Mouse (Mus musculus): ENCODE measurements around the gene Ppl. TPM values are rescaled to one million over a fixed set of nuclear protein-coding genes. Genes with fewer than 3 reads are reported as not detected.

The Ppl gene
- polyA plus RNA-seq, 1 experiment from 2014 or later, result 1.9 TPM

GRCm38 (mm10) chr16:5113582-5113981 lies 18.6 kb downstream of the Ppl start:
- Histone ChIP-seq H3K9me3 (replicated peaks; ENCODE audit: control insufficient read depth, low read length) (no peaks in the 10 kb centered on the region), H3K27me3 (ENCODE audit: control insufficient read depth, insufficient read depth, low read length) (no peaks in the 10 kb centered on the region), H3K4me2 (ENCODE audit: low read depth, low read length) (no peak overlapping the region), H3K4me3 (ENCODE audit: low read length) (no peak overlapping the region), H3K27ac (ENCODE audit: low read length) (no peak overlapping the region), H3K36me3 (ENCODE audit: control insufficient read depth, insufficient read depth) (no peaks in the 10 kb centered on the region), H3K4me1 (ENCODE audit: control insufficient read depth, insufficient read depth, low read length) (peaks cover 14% of the 10 kb centered on the region), H3K9ac (ENCODE audit: low read length) (no peak overlapping the region)
- ATAC-seq (replicated peaks; ENCODE audit: extremely low read depth, insufficient read depth, low FRiP score), result no peak; the same call in 1 of the 2 replicates
- 38% methylated on average over 2 of the region's 2 CpGs for WGBS

- 41% methylated on average over 4 of the region's 4 CpGs for WGBS
- Histone ChIP-seq H3K27ac (ENCODE audit: low read length) (no peak overlapping the region), H3K9ac (ENCODE audit: low read length) (no peak overlapping the region), H3K36me3 (ENCODE audit: control insufficient read depth, insufficient read depth) (no peaks in the 10 kb centered on the region), H3K4me1 (ENCODE audit: control insufficient read depth, insufficient read depth, low read length) (peaks cover 14% of the 10 kb centered on the region), H3K4me3 (ENCODE audit: low read length) (no peak overlapping the region), H3K4me2 (ENCODE audit: low read depth, low read length) (no peak overlapping the region), H3K9me3 (replicated peaks; ENCODE audit: control insufficient read depth, low read length) (0 out of 2 replicates have a peak, but pooled peaks cover 3% of the 10 kb centered on the region), H3K27me3 (ENCODE audit: control insufficient read depth, insufficient read depth, low read length) (no peaks in the 10 kb centered on the region)
- ATAC-seq (replicated peaks; ENCODE audit: extremely low read depth, insufficient read depth, low FRiP score), result peak; percentile 64
Observed at GRCm38 (mm10) chr16:5113002-5113550, 19.1 kb downstream of the Ppl start.

- 86% methylated on average over 3 of the region's 3 CpGs for WGBS
- no peaks in the 10 kb centered on the region for H3K27me3 ChIP-seq (ENCODE audit: control insufficient read depth, insufficient read depth, low read length)
- no peaks in the 10 kb centered on the region for H3K36me3 ChIP-seq (ENCODE audit: control insufficient read depth, insufficient read depth)
- H3K4me2 ChIP-seq (ENCODE audit: low read depth, low read length), result no peak overlapping the region
- ATAC-seq (replicated peaks; ENCODE audit: extremely low read depth, insufficient read depth, low FRiP score), result no peak
- no peak overlapping the region for H3K9ac ChIP-seq (ENCODE audit: low read length)
- 0 out of 2 replicates have a peak, but pooled peaks cover 3% of the 10 kb centered on the region for H3K9me3 ChIP-seq (replicated peaks; ENCODE audit: control insufficient read depth, low read length)
- H3K27ac ChIP-seq (ENCODE audit: low read length), result no peak overlapping the region
- peaks cover 14% of the 10 kb centered on the region for H3K4me1 ChIP-seq (ENCODE audit: control insufficient read depth, insufficient read depth, low read length)
- no peak overlapping the region for H3K4me3 ChIP-seq (ENCODE audit: low read length)
Observed at GRCm38 (mm10) chr16:5111021-5111420, 21.2 kb downstream of the Ppl start.

GRCm38 (mm10) chr16:5109877-5110276 lies 22.3 kb downstream of the Ppl start:
- no peak for ATAC-seq (replicated peaks; ENCODE audit: extremely low read depth, insufficient read depth, low FRiP score)
- Histone ChIP-seq H3K36me3 (ENCODE audit: control insufficient read depth, insufficient read depth) (no peaks in the 10 kb centered on the region), H3K4me2 (ENCODE audit: low read depth, low read length) (no peak overlapping the region), H3K4me1 (ENCODE audit: control insufficient read depth, insufficient read depth, low read length) (peaks cover 14% of the 10 kb centered on the region), H3K4me3 (ENCODE audit: low read length) (no peak overlapping the region), H3K9me3 (replicated peaks; ENCODE audit: control insufficient read depth, low read length) (0 out of 2 replicates have a peak, but pooled peaks cover 3% of the 10 kb centered on the region), H3K27ac (ENCODE audit: low read length) (no peak overlapping the region), H3K9ac (ENCODE audit: low read length) (no peak overlapping the region), H3K27me3 (ENCODE audit: control insufficient read depth, insufficient read depth, low read length) (no peaks in the 10 kb centered on the region)
- WGBS, result 80% methylated on average over 7 of the region's 7 CpGs

- Histone ChIP-seq H3K4me2 (ENCODE audit: low read depth, low read length) (no peak overlapping the region), H3K4me3 (ENCODE audit: low read length) (no peak overlapping the region), H3K9me3 (replicated peaks; ENCODE audit: control insufficient read depth, low read length) (no peaks in the 10 kb centered on the region), H3K27ac (ENCODE audit: low read length) (no peak overlapping the region), H3K27me3 (ENCODE audit: control insufficient read depth, insufficient read depth, low read length) (no peaks in the 10 kb centered on the region), H3K9ac (ENCODE audit: low read length) (no peak overlapping the region), H3K4me1 (ENCODE audit: control insufficient read depth, insufficient read depth, low read length) (no peaks in the 10 kb centered on the region), H3K36me3 (ENCODE audit: control insufficient read depth, insufficient read depth) (no peaks in the 10 kb centered on the region)
- ATAC-seq (replicated peaks; ENCODE audit: extremely low read depth, insufficient read depth, low FRiP score), result no peak
- WGBS, result 62% methylated on average over 6 of the region's 6 CpGs
Observed at GRCm38 (mm10) chr16:5101000-5101399, 31.2 kb downstream of the Ppl start.

GRCm38 (mm10) chr16:5096504-5096903 lies 35.7 kb downstream of the Ppl start:
- H3K4me2 ChIP-seq (ENCODE audit: low read depth, low read length), result no peak overlapping the region
- H3K4me3 ChIP-seq (ENCODE audit: low read length), result no peak overlapping the region
- 85% methylated on average over 8 of the region's 8 CpGs for WGBS
- ATAC-seq (replicated peaks; ENCODE audit: extremely low read depth, insufficient read depth, low FRiP score), result no peak
- H3K4me1 ChIP-seq (ENCODE audit: control insufficient read depth, insufficient read depth, low read length), result peaks cover 2% of the 10 kb centered on the region; the same call in 1 of the 2 replicates
- H3K9ac ChIP-seq (ENCODE audit: low read length), result no peak overlapping the region
- no peaks in the 10 kb centered on the region for H3K36me3 ChIP-seq (ENCODE audit: control insufficient read depth, insufficient read depth)
- no peaks in the 10 kb centered on the region for H3K27me3 ChIP-seq (ENCODE audit: control insufficient read depth, insufficient read depth, low read length)
- no peak overlapping the region for H3K27ac ChIP-seq (ENCODE audit: low read length)
- H3K9me3 ChIP-seq (replicated peaks; ENCODE audit: control insufficient read depth, low read length), result no peaks in the 10 kb centered on the region

GRCm38 (mm10) chr16:5093285-5093684 lies 38.9 kb downstream of the Ppl start:
- H3K4me3 ChIP-seq (ENCODE audit: low read length), result no peak overlapping the region
- WGBS, result 77% methylated on average over 5 of the region's 5 CpGs

GRCm38 (mm10) chr16:5089021-5089420 lies 43.2 kb downstream of the Ppl start:
- Histone ChIP-seq H3K27ac (ENCODE audit: low read length) (no peak overlapping the region), H3K4me1 (ENCODE audit: control insufficient read depth, insufficient read depth, low read length) (peaks cover 5% of the 10 kb centered on the region; the same call in 1 of the 2 replicates), H3K36me3 (ENCODE audit: control insufficient read depth, insufficient read depth) (peaks cover 33% of the 10 kb centered on the region), H3K9ac (ENCODE audit: low read length) (no peak overlapping the region), H3K4me2 (ENCODE audit: low read depth, low read length) (no peak overlapping the region), H3K4me3 (ENCODE audit: low read length) (no peak overlapping the region), H3K9me3 (replicated peaks; ENCODE audit: control insufficient read depth, low read length) (no peaks in the 10 kb centered on the region), H3K27me3 (ENCODE audit: control insufficient read depth, insufficient read depth, low read length) (no peaks in the 10 kb centered on the region)
- WGBS, result 50% methylated on average over 10 of the region's 10 CpGs
- no peak for ATAC-seq (replicated peaks; ENCODE audit: extremely low read depth, insufficient read depth, low FRiP score)

More at GRCm38 (mm10) chr16:5093285-5093684, 38.9 kb downstream of the Ppl start:
- H3K9ac ChIP-seq (ENCODE audit: low read length), result no peak overlapping the region
- no peaks in the 10 kb centered on the region for H3K36me3 ChIP-seq (ENCODE audit: control insufficient read depth, insufficient read depth)
- no peaks in the 10 kb centered on the region for H3K27me3 ChIP-seq (ENCODE audit: control insufficient read depth, insufficient read depth, low read length)
- no peak overlapping the region for H3K27ac ChIP-seq (ENCODE audit: low read length)
- H3K9me3 ChIP-seq (replicated peaks; ENCODE audit: control insufficient read depth, low read length), result no peaks in the 10 kb centered on the region
- no peak overlapping the region for H3K4me2 ChIP-seq (ENCODE audit: low read depth, low read length)
- no peak for ATAC-seq (replicated peaks; ENCODE audit: extremely low read depth, insufficient read depth, low FRiP score)
- H3K4me1 ChIP-seq (ENCODE audit: control insufficient read depth, insufficient read depth, low read length), result peaks cover 5% of the 10 kb centered on the region; the same call in 1 of the 2 replicates

- peaks cover 50% of the 10 kb centered on the region for H3K36me3 ChIP-seq (ENCODE audit: control insufficient read depth, insufficient read depth)
- no peak for ATAC-seq (replicated peaks; ENCODE audit: extremely low read depth, insufficient read depth, low FRiP score)
- no peak overlapping the region for H3K27ac ChIP-seq (ENCODE audit: low read length)
- no peak overlapping the region for H3K9ac ChIP-seq (ENCODE audit: low read length)
- WGBS, result 92% methylated on average over 2 of the region's 2 CpGs
- H3K4me3 ChIP-seq (ENCODE audit: low read length), result no peak overlapping the region
- no peaks in the 10 kb centered on the region for H3K9me3 ChIP-seq (replicated peaks; ENCODE audit: control insufficient read depth, low read length)
- no peaks in the 10 kb centered on the region for H3K27me3 ChIP-seq (ENCODE audit: control insufficient read depth, insufficient read depth, low read length)
- H3K4me2 ChIP-seq (ENCODE audit: low read depth, low read length), result no peak overlapping the region
- H3K4me1 ChIP-seq (ENCODE audit: control insufficient read depth, insufficient read depth, low read length), result 0 out of 2 replicates have a peak, but pooled peaks cover 3% of the 10 kb centered on the region
Observed at GRCm38 (mm10) chr16:5086179-5086578, 46.0 kb downstream of the Ppl start.

All from heart, embryonic 16.5 days (tissue).